Mouse (Mus musculus) midbrain, embryonic 13.5 days (tissue): ENCODE measurements at regions not wholly inside any gene's neighbourhood (a gene's known extent, or its start where the extent isn't known, plus 50 kb on each side); places are given as distances from the start of the nearest gene placed in this dataset.
A peak's percentile ranks its signal among the peaks of the same experiment; 100 is the strongest.

Experiments used
- ATAC-seq: fragments of 200-750 bp; cut with Nextera tagmentation; 2 replicates; pipeline ENCODE4 v1.8.0; 2017; ENCODE audit warnings: mild to moderate bottlenecking, moderate TSS enrichment, moderate library complexity
- H3K27ac ChIP-seq: fragments of 300-500 bp; sonication (generic); 2 replicates; pipeline ENCODE4 v1.5.1; 2015; ENCODE audit warnings: inconsistent platforms, mild to moderate bottlenecking, moderate library complexity
- H3K27me3 ChIP-seq: fragments of 300-500 bp; sonication (generic); 2 replicates; pipeline ENCODE4 v1.6.1; 2015; ENCODE audit warnings: mild to moderate bottlenecking, inconsistent platforms
- H3K36me3 ChIP-seq: fragments of 300-500 bp; sonication (generic); 2 replicates; pipeline ENCODE4 v1.6.1; 2015; ENCODE audit warnings: mild to moderate bottlenecking, inconsistent platforms
- H3K4me1 ChIP-seq: fragments of 300-500 bp; sonication (generic); replicated peaks from 2 replicates; pipeline ENCODE4 v1.6.1; 2015; ENCODE audit warnings: inconsistent platforms
- H3K4me2 ChIP-seq: fragments of 300-500 bp; sonication (generic); replicated peaks from 2 replicates; pipeline ENCODE4 v1.6.1; 2015; ENCODE audit warnings: moderate library complexity, mild to moderate bottlenecking, inconsistent platforms
- H3K4me3 ChIP-seq: fragments of 300-500 bp; sonication (generic); replicated peaks from 2 replicates; pipeline ENCODE4 v1.5.1; 2015; ENCODE audit warnings: mild to moderate bottlenecking, inconsistent platforms
- H3K9ac ChIP-seq: fragments of 300-500 bp; sonication (generic); replicated peaks from 2 replicates; pipeline ENCODE4 v1.6.1; 2015; ENCODE audit warnings: mild to moderate bottlenecking, inconsistent platforms
- H3K9me3 ChIP-seq: fragments of 300-500 bp; sonication (generic); 2 replicates; pipeline ENCODE4 v1.6.1; 2016; ENCODE audit warnings: mild to moderate bottlenecking, inconsistent platforms
- WGBS: fragments of 180-500 bp; shearing (Covaris S2); methylation state at CpG from one replicate; pipeline ENCODE4 v1.1.7; 2015; 5-methylcytosine and 5-hydroxymethylcytosine counted together

DNA sequence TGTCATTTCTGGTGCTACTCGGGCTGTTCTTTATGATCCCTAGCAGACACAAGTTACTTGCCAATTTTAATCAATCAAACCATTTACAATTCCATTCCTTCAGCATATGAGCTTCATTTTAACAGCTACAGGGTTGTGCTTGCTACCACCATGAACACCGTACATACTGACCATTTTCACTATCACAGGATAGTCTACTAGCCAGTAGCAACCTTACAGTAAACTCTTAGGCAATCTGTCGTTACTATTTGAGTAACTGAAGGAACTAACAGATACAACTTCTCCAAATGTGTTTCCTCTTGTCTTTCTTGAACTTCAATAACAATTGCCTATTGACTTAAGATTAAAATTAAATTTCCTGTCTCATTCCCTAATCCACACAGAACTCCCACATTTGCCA, 67.9 kb upstream of the Nckap5 start:
- Histone ChIP-seq H3K27me3 (no peaks in the 10 kb centered on the region), H3K36me3 (no peaks in the 10 kb centered on the region), H3K27ac (no peak overlapping the region), H3K4me1 (peaks cover 12% of the 10 kb centered on the region), H3K4me2 (no peak overlapping the region), H3K4me3 (no peak overlapping the region), H3K9me3 (no peaks in the 10 kb centered on the region), H3K9ac (no peak overlapping the region)
- no peak for ATAC-seq
- WGBS: 91% methylated on average over 3 of the region's 3 CpGs

- no peaks in the 10 kb centered on the region for H3K36me3 ChIP-seq
- no peaks in the 10 kb centered on the region for H3K27me3 ChIP-seq
- H3K4me3 ChIP-seq: no peak overlapping the region
- WGBS: 72% methylated on average over 4 of the region's 4 CpGs
- H3K9me3 ChIP-seq: no peaks in the 10 kb centered on the region
- no peak overlapping the region for H3K9ac ChIP-seq
- H3K4me1 ChIP-seq: peaks cover 12% of the 10 kb centered on the region
- H3K4me2 ChIP-seq: no peak overlapping the region
- H3K27ac ChIP-seq: no peak overlapping the region
- 0 out of 2 replicates have a peak, but pooled peaks have one; percentile 11 for ATAC-seq
Measured at GRCm38 (mm10) chr1:126896895-126897294, 66.3 kb upstream of the Nckap5 start.

DNA sequence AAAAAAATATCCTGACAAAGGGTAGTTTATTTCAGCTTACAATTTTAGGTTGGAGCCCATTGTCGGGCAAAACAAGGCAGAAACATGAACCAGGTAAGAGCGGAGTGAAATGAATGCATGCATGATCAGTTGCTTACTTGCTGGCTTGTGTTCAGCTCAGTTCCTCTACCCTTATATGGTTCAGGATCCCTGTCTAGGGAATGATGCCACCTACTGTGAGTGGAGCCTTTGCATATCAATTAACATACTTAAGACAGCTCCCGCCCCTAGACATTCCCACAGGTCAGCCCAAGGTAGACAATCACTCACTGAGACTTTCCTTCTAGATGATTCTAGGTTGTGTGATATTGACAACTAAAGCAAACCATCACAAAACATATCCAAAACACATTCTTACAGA, 50.2 kb upstream of the Nckap5 start:
- no peak overlapping the region for H3K9ac ChIP-seq
- H3K4me1 ChIP-seq: no peaks in the 10 kb centered on the region
- no peak for ATAC-seq
- no peaks in the 10 kb centered on the region for H3K9me3 ChIP-seq
- no peak overlapping the region for H3K4me2 ChIP-seq
- WGBS: 94% methylated on average over 3 of the region's 3 CpGs
- no peak overlapping the region for H3K27ac ChIP-seq
- no peaks in the 10 kb centered on the region for H3K27me3 ChIP-seq
- no peaks in the 10 kb centered on the region for H3K36me3 ChIP-seq
- no peak overlapping the region for H3K4me3 ChIP-seq
